ENCODE assay signal across 8 mouse cellular contexts in genomic region chr13:96132833-96133232, GRCm38 (mm10). TPM values are rescaled to one million over a fixed set of nuclear protein-coding genes. Genes with fewer than 3 reads are reported as not detected.
DNase-seq lines count a peak whose midpoint lies in the region; ATAC-seq lines count a peak whose summit lies in the region.

No protein-coding gene starts in this region.

- H3K4me2 ChIP-seq in embryonic facial prominence, embryonic 14.5 days (ENCODE audit: low read depth, low read length) = peak overlapping the region; percentile 93
- H3K4me2 ChIP-seq in hindbrain, embryonic 13.5 days = peak overlapping the region; percentile 89
- peak overlapping the region; percentile 85 for H3K4me2 ChIP-seq in midbrain, embryonic 16.5 days (ENCODE audit: low read length)

- H3K4me1 ChIP-seq in embryonic facial prominence, embryonic 14.5 days (ENCODE audit: control insufficient read depth, insufficient read depth, low read length) = peaks cover 6% of the 10 kb centered on the region
- H3K4me1 ChIP-seq in hindbrain, embryonic 13.5 days (replicated peaks) = peaks cover 36% of the 10 kb centered on the region
- peaks cover 8% of the 10 kb centered on the region for H3K4me1 ChIP-seq in midbrain, embryonic 16.5 days (ENCODE audit: control insufficient read depth, insufficient read depth, low read length)

- H3K4me3 ChIP-seq in embryonic facial prominence, embryonic 14.5 days (ENCODE audit: low read depth, low read length) = peak overlapping the region; percentile 51
- H3K4me3 ChIP-seq in hindbrain, embryonic 13.5 days = peak overlapping the region; percentile 60
- peak overlapping the region; percentile 51 for H3K4me3 ChIP-seq in midbrain, embryonic 16.5 days (ENCODE audit: low read depth, low read length)

- no peaks in the 10 kb centered on the region for H3K36me3 ChIP-seq in embryonic facial prominence, embryonic 14.5 days (ENCODE audit: control insufficient read depth, insufficient read depth, low read length)
- H3K36me3 ChIP-seq in hindbrain, embryonic 13.5 days = no peaks in the 10 kb centered on the region
- H3K36me3 ChIP-seq in midbrain, embryonic 16.5 days (ENCODE audit: control insufficient read depth, insufficient read depth, low read length) = no peaks in the 10 kb centered on the region

- peak overlapping the region; percentile 59 for H3K9ac ChIP-seq in embryonic facial prominence, embryonic 14.5 days (ENCODE audit: low read depth, low read length)
- H3K9ac ChIP-seq in hindbrain, embryonic 13.5 days = peak overlapping the region; percentile 75
- peak overlapping the region; percentile 60 for H3K9ac ChIP-seq in midbrain, embryonic 16.5 days (ENCODE audit: low read depth, low read length)

- no peak overlapping the region for H3K27ac ChIP-seq in embryonic facial prominence, embryonic 14.5 days (replicated peaks; ENCODE audit: low read depth, low read length)
- H3K27ac ChIP-seq in hindbrain, embryonic 13.5 days = peak overlapping the region; percentile 92
- H3K27ac ChIP-seq in midbrain, embryonic 16.5 days (ENCODE audit: low read length) = peak overlapping the region; percentile 44

- H3K9me3 ChIP-seq in embryonic facial prominence, embryonic 14.5 days (ENCODE audit: control insufficient read depth, low read length) = no peaks in the 10 kb centered on the region
- H3K9me3 ChIP-seq in hindbrain, embryonic 13.5 days = no peaks in the 10 kb centered on the region
- H3K9me3 ChIP-seq in midbrain, embryonic 16.5 days (replicated peaks; ENCODE audit: control insufficient read depth, low read length, poor library complexity, severe bottlenecking) = no peaks in the 10 kb centered on the region

- 0% methylated on average over 15 of the region's 15 CpGs for WGBS in embryonic facial prominence, embryonic 14.5 days
- 0% methylated on average over 15 of the region's 15 CpGs for WGBS in hindbrain, embryonic 13.5 days
- WGBS in midbrain, embryonic 16.5 days = under 1% methylated on average over 15 of the region's 15 CpGs

- DNase-seq in layer of hippocampus, postnatal 36 days = peak; percentile 8 to 13
- no peak for DNase-seq in layer of hippocampus, adult 9-10 months (ENCODE audit: low spot score)
- DNase-seq in embryonic facial prominence, embryonic 14.5 days (ENCODE audit: low spot score) = peak; percentile 6
- DNase-seq in thymus, postnatal 10 days (ENCODE audit: low spot score in 2 of 2) = no peak
- no peak for DNase-seq in lung, adult 18-20 months
- DNase-seq in kidney, postnatal 25 days = no peak

- peak; percentile 1; the same call in 1 of the 2 replicates for ATAC-seq in embryonic facial prominence, embryonic 14.5 days (ENCODE audit: low read depth)
- peak; percentile 32 for ATAC-seq in hindbrain, embryonic 13.5 days (ENCODE audit: low FRiP score)
- peak; percentile 52 for ATAC-seq in midbrain, embryonic 16.5 days

- H3K27me3 ChIP-seq in embryonic facial prominence, embryonic 14.5 days (replicated peaks; ENCODE audit: control insufficient read depth, insufficient read depth, low read length) = peaks cover 68% of the 10 kb centered on the region
- H3K27me3 ChIP-seq in hindbrain, embryonic 13.5 days = peaks cover 28% of the 10 kb centered on the region
- H3K27me3 ChIP-seq in midbrain, embryonic 16.5 days (ENCODE audit: control insufficient read depth, insufficient read depth, low read depth, low read length) = peaks cover 10% of the 10 kb centered on the region

RNA-seq across cellular contexts. Expression of gene Sv2c, which starts 0.5 kb away (rescaled TPM):
- 10 to 100 TPM; 14.2 to 14.5 TPM for total RNA-seq in layer of hippocampus, postnatal 36 days (2021)
- polyA plus RNA-seq in embryonic facial prominence, embryonic 14.5 days (2014; fragmentation: Nextera tagmentation; extraction: Ambion mirVana) = 3.6 and 5.6 TPM in 2 replicates
- polyA plus RNA-seq in hindbrain, embryonic 13.5 days (2015; fragmentation: Nextera tagmentation; extraction: Ambion mirVana) = 18.6 and 21.6 TPM in 2 replicates
- polyA plus RNA-seq in midbrain, embryonic 16.5 days (2015; fragmentation: Nextera tagmentation; extraction: Ambion mirVana) = 9.2 and 10.4 TPM in 2 replicates

RNA-seq across cellular contexts. Expression of gene Gm17190, which starts 51.0 kb away (rescaled TPM):
- not detected for total RNA-seq in layer of hippocampus, postnatal 36 days (2021)
- not detected in 2 replicates for polyA plus RNA-seq in embryonic facial prominence, embryonic 14.5 days (2014; fragmentation: Nextera tagmentation; extraction: Ambion mirVana)
- polyA plus RNA-seq in hindbrain, embryonic 13.5 days (2015; fragmentation: Nextera tagmentation; extraction: Ambion mirVana) = 0.31 and 0.62 TPM in 2 replicates
- polyA plus RNA-seq in midbrain, embryonic 16.5 days (2015; fragmentation: Nextera tagmentation; extraction: Ambion mirVana) = 0.23 TPM in 1 of 2 replicates, not detected in the other

RNA-seq across cellular contexts. Expression of gene Gm20075, which starts 51.7 kb away (rescaled TPM):
- 10 to 100 TPM; 21.3 to 24.8 TPM for total RNA-seq in layer of hippocampus, postnatal 36 days (2021)
- 17.9 and 26.0 TPM in 2 replicates for polyA plus RNA-seq in embryonic facial prominence, embryonic 14.5 days (2014; fragmentation: Nextera tagmentation; extraction: Ambion mirVana)
- polyA plus RNA-seq in hindbrain, embryonic 13.5 days (2015; fragmentation: Nextera tagmentation; extraction: Ambion mirVana) = 30.1 and 31.6 TPM in 2 replicates
- 19.9 and 21.2 TPM in 2 replicates for polyA plus RNA-seq in midbrain, embryonic 16.5 days (2015; fragmentation: Nextera tagmentation; extraction: Ambion mirVana)

Comparison
In these comparisons a context has a peak if more than half of its experiments do, and no peak if none do; other contexts are left out.
1. DNase-seq: peak in layer of hippocampus, postnatal 36 days (2 of 2) and embryonic facial prominence, embryonic 14.5 days (single experiment); none in layer of hippocampus, adult 9-10 months (single experiment), thymus, postnatal 10 days (0 of 2), lung, adult 18-20 months (0 of 2) and kidney, postnatal 25 days (0 of 2).
2. ATAC-seq: peak in every context shown above with its lines; median percentile 52 in midbrain, embryonic 16.5 days; 32 in hindbrain, embryonic 13.5 days; 1 in embryonic facial prominence, embryonic 14.5 days.
3. Peak in every context shown above with its lines, with median percentiles within 50 percentile points of each other: H3K4me2 ChIP-seq, H3K4me3 ChIP-seq and H3K9ac ChIP-seq.